Mouse (Mus musculus) urinary bladder, adult 2 months (tissue): Measurements from ENCODE around the gene Rap2b. TPM values are rescaled to one million over a fixed set of nuclear protein-coding genes. Genes with fewer than 3 reads are reported as not detected.

Source experiments
- DNase-seq: peaks from one replicate; pipeline ENCODE4 v3.0.0; 2022; ENCODE audit warnings: low spot score
- polyA plus RNA-seq: library from polyadenylated mRNA; depleted of rRNA; stranded (reverse); fragments of >200 nt; gene quantifications from 2 replicates; pipeline ENCODE4 v1.2.3, GENCODE M21; 2012; rRNA removed

The Rap2b gene
- polyA plus RNA-seq, 1 experiment, result 7.2 TPM

DNA sequence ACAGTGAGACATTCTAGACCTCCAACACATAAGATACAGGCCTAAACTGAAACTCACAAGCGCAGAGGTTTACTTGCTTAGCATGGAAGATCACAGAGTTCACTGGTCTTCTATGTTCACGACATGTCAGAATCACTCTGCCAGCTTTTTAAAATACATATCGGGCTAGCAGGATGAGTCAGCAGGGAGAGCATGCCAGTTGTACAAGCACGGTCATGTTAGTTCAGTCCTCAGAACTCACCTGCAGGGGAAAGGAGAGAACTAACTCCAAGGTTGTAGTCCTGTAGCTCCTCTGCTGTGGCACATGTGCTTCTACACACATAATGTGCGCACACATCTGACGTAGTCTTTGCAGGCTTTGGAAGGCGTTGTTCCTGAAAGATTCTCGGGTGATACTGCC lies 14.6 kb downstream of the Rap2b start:
- DNase-seq, result no peak

DNA sequence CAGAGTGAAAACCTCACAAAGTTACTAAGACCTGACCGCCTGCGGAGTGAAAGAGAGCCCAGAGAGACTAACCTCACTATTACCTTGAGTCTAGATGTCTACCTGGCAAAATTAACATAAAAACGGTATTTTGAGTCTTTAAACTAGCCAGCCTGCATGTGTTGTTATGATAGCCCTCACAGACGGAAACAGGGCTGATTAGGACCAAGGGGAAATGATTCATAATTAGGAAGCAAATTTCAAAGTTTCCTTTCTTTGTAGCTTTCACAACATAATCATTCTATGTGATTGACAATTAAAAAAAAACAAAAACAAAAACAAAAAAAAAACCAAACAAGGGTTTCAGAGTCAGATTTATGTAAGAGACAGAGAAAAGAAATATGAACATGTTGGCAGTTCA lies 24.9 kb downstream of the Rap2b start:
- DNase-seq, result no peak

DNA sequence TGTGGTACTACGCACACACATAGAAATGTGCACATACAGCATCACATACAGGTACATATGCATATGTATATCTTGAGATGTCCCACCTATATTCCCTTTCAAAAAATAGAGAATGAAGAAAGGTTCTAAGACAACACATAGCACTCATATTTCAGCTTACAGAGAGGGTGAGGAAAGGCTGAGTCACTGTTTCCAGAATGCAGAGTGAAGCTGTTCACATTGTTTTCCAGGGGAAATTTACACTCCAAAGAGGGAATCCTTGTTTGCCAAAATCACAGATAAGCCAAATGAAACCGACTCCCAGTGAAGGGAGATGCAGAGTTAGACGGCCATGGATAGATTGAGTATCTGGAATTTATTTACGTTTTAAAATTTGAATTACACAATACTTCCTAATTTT lies 30.1 kb downstream of the Rap2b start:
- DNase-seq, result no peak

GRCm38 (mm10) chr3:61392881-61393280 lies 31.4 kb downstream of the Rap2b start:
- no peak for DNase-seq

DNA sequence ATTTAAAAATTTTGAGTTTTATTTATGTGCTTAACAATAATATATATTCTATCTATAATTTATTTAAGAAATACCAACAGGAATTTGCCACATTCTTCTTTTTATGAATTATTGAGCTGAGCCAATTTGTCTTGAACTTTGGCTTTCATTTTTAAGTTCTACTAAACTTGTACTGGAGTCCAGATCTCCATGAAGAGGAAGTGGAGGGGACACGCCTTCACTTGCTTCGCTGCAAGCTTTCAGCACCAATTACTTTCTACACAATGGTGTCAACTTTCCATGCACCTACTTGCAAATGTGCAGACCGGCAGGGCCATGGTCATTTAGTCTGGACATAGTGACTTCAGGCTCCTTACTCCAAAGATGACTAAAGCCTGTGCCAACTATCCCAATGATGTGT lies 32.1 kb downstream of the Rap2b start:
- no peak for DNase-seq

DNA sequence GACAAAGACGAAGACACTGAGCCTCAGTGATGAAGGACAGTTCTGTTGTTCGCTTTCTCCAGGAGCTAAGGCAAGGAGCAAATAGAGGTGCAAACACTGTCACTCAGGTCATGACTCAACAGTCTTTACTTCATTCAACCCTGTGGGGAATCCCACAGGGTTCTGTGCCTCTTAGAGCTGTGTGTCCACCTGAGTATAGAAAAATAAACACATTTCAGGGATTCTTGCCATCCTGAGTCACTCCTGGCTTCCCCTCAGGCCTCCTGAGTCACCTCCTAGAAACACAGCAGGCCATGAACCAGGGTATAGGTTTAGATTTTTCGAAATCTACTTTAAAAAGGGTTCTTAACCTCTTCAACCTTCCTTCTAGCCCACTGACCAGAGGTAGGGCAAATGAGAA lies 33.9 kb downstream of the Rap2b start:
- DNase-seq, result no peak

GRCm38 (mm10) chr3:61396728-61397127 lies 35.3 kb downstream of the Rap2b start:
- DNase-seq, result no peak

GRCm38 (mm10) chr3:61400823-61401387 lies 39.5 kb downstream of the Rap2b start:
- no peak for DNase-seq

- no peak for DNase-seq
These were observed 45.5 kb downstream of the Rap2b start for GRCm38 (mm10) chr3:61406921-61407320.

GRCm38 (mm10) chr3:61409683-61410082 lies 48.2 kb downstream of the Rap2b start:
- no peak for DNase-seq

DNA sequence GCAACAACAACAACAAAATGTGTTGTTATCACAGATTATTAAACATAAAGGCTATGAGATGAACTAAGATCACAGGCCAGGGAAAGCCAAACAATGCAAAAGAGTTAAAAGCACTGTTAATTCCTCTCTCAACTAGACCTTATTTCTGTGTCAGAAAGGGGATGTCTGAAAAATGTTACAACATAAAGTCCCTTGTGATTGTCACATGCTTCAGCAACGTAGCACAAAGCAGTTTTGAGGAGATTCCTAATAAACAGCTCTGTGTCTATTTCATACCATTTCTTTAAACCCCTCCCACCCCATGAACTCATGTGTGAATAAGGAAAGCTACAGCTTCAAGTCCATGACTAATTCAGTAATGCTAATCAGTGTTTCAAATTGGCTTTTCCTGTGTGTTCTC lies 54.4 kb downstream of the Rap2b start:
- DNase-seq, result no peak

Other genes starting within 250 kb of the Rap2b start
- 0.22 and 0.35 TPM in 2 replicates for gene B430305J03Rik, start 4.3 kb downstream of the Rap2b start, polyA plus RNA-seq